Mouse (Mus musculus) CD8-positive naive resting alpha-beta T cell, adult 2 months (primary cell): ENCODE results near the gene Lrp11.
"Not testable (repeated sequence)": the region's sequence is repeated elsewhere in the genome, so short reads cannot be mapped to it uniquely, and the experiment has no call there.

ENCODE experiments used
- DNase-seq, 2 experiments: peaks; one replicate each; pipeline ENCODE4 v3.0.0; 2022; ENCODE audit warnings: low read depth in 2 of 2, low spot score in 2 of 2

The Lrp11 gene

GRCm38 (mm10) chr10:7589592-7590233 is at the start of gene Lrp11:
Lrp11 (plus strand) TSS chr10:7589800.
- DNase-seq: peak; percentile 86 to 91

DNA sequence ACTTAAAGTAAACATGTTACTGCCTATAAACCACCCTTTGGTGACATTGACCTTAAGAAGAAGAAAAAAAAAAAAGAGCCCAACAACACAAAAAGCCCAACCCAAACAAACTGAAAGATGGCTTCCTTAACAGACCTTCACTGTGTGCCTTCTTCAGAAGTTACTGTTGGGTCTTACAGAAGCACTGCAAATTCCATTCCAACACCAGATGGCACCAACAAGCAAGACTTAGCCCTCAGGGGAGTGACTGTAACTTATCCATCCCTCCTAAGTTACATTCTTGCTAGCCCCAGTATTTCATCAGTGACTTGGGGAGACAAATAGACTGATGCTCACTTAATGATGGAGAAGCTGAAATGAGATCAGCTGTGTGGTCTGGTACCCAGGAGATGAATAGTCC is 11.6 kb upstream of the Lrp11 start:
- DNase-seq: peak in 1 of 2 experiments; percentile 12

DNA sequence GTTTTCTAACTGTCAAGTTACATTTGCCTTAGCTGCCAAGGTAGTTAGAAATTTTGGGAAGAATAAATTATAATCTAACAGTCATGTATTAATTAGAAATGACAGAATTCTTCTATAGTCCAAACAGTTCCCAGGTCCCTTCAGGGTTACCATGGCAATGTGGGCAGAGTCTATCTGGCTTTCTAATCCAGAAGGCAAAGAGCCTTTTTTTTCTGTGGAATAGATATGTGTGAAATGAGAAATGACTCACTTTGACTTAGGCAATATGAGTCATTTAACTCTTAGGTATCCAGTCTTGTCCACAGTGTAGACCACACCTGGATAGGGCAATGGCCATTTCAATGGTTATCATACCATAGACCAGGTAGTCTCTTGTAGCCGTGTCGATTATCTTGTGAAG is 8.2 kb upstream of the Lrp11 start:
- no peak for DNase-seq

DNA sequence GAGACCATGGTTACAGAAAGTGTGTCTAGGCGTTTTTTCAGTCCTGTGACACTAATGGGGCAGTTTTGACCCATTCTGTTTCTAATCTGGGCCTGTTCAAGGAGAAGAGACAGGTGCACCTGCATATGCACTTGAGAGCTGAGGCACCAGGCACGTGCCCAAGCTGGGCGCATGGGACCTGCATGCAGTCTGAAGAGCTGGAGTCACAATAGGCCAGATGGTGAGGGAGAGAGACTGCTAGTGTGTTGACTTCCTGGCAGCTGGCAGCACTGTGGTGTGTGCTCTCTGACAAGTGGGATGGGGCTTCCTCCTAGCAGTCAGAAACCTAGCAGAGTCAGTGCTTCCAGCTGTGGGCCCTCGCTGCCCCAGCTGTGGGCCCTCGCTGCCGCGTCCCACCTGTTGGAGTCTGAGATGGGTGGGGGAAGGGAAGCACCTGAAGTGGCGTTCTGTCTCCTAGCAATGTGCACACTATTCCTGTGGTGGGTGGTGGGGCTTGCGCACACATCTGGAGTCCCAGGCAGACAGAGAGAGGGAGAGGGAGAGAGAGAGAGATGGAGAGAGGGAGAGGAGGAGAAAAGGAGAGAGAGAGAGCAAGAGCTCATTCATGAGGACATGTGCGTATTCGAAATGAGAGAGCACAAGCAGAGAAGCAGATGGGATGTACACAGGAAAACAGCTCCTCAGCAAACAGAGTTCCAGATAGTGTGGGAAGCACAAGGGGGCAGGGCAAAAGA is 7.3 kb upstream of the Lrp11 start:
- no peak for DNase-seq

GRCm38 (mm10) chr10:7582891-7583557 is 6.6 kb upstream of the Lrp11 start:
- DNase-seq: no peak

GRCm38 (mm10) chr10:7586771-7587170 is 2.8 kb upstream of the Lrp11 start:
- no peak for DNase-seq

- DNase-seq: no peak
Observed at GRCm38 (mm10) chr10:7590234-7590689, 662 bp downstream of the Lrp11 start.

DNA sequence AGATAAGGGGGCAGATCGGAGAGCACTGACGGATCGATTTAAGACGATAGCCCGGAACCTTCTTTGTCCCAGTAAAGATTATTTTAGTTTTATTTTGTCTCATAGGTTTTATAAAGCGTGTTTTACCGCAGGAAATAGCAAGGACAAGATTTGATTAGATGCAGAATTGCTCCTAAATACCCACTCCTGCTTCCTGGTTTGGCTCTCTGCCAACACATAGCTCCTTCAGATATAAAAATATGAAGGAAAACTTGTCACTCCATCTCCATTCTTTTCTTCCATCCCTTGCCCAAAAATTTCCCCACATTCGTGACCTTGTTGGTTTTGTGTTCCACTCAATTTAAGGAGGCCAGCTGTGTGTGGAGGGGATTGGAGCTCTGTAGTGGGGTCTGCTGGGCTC is 1.2 kb downstream of the Lrp11 start:
- no peak for DNase-seq

GRCm38 (mm10) chr10:7594797-7595196 is 5.2 kb downstream of the Lrp11 start:
- DNase-seq: no peak

DNA sequence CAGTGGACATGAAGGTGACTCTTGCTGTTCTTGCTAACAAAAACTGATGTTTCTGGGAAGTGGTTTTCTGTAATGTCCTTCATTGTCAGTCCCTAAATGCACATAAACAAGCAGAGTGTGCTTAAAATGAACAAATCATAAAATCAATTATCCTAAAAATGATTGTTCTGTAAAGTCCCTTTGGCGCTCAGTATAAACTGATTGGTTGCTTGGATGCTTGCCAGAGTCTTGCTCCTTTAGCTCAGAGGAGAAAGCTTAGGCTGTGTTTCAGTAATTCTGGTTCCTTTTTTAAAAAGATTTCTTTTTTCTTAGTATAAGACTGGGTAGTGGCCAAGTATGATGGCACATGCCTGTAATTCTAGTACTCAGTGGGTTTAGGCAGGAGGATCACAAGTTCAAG is 6.7 kb downstream of the Lrp11 start:
- DNase-seq: no peak

- no peak for DNase-seq
Observed at GRCm38 (mm10) chr10:7598177-7598576, 8.6 kb downstream of the Lrp11 start.

GRCm38 (mm10) chr10:7600647-7601046 is 11.0 kb downstream of the Lrp11 start:
- DNase-seq: peak; percentile 74 to 76

- no peak for DNase-seq
Observed at GRCm38 (mm10) chr10:7605168-7605567, 15.6 kb downstream of the Lrp11 start.

DNA sequence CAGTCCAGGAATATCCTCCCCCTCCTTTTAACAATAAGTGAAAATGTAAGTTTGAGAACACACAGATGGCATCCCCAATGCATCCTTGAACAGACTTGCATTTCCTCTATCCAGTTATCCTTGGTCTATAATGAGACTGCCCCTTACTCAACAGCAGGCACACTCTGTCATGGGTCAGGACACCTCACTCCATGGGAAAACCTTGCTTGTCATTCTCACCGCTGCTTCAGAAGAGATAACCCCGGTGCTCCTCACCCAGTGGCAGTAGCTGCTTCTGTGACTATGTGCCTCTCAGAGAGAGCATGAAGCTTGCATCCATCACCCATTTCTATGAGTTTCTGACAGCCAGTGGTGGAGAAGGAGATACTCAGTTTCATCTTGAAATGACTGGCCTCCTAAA is 16.8 kb downstream of the Lrp11 start:
- DNase-seq: no peak

- no peak for DNase-seq
Observed at GRCm38 (mm10) chr10:7608611-7609010, 19.0 kb downstream of the Lrp11 start.

- no peak for DNase-seq
Observed at GRCm38 (mm10) chr10:7611647-7612046, 22.0 kb downstream of the Lrp11 start.

GRCm38 (mm10) chr10:7612210-7612609 is 22.6 kb downstream of the Lrp11 start:
- DNase-seq: not testable (repeated sequence)

DNA sequence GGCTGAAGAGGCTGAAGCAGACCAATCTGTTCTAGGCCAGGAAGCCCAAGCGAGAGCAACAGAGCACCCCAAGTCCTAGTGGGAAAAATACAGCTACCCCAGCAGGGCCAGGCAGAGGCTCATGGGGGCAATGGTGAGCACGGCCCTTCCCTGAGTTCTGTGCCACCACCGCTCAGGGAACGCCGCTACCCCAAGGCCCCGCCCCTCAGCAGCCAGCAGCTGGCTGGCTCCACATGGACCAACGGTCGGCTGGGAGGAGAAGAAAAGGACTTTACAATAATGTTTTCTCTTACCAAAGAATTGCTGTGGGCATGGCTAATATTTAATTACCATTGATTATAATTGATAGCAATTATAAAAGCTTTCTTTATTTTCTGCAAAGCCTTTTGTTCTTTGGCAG is 25.2 kb downstream of the Lrp11 start:
- no peak for DNase-seq

DNA sequence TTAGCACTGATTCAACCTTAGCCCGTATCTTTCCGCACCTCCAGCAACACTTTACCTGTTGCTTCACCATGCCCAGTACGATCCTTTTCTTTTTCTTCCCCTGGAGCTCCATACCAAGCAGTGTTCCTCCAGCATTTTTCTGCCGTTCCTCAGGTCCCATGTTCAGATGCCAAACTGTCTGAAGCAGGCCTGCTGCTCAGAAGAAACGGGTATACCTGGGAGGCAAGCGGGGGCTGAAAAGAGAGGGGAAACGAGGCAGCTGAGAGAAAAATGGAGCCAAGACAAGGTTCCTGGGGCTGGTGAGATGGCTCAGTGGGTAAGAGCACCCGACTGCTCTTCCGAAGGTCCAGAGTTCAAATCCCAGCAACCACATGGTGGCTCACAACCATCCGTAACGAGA is 27.5 kb downstream of the Lrp11 start:
- DNase-seq: not testable (repeated sequence)

GRCm38 (mm10) chr10:7617556-7617955 is 28.0 kb downstream of the Lrp11 start:
- DNase-seq: not testable (repeated sequence)

DNA sequence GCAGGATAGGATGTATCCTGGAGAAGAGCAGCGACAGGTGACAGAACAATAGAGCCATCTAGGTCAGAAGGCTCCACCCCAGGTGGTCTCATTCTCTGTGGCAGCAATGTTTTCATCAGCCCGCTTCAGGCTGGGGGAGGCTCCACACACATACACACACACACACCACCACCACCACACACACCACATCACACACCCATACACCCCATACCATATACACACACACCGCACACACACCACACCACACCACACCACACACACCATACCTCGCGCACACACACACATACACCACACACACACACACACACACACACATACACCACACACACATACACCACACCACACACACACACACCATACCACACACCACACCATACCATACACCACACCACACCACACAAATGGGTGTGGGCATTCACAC is 30.2 kb downstream of the Lrp11 start:
- no peak for DNase-seq

DNA sequence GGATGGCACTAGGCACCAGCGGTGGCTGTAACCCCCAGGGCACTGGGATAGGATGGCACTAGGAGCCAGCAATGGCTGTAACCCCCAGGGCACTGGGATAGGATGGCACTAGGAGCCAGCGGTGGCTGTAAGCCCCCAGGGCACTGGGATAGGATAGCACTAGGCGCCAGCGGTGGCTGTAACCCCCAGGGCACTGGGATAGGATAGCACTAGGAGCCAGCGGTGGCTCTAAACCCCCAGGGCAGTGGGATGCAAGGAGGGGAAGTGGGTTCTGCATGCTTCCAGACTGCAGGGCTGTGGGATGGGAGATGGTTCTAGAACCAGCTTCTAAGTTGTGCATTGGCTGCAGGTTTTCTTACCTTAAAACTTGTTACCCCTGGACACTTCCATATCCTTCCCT is 31.1 kb downstream of the Lrp11 start:
- DNase-seq: no peak
